Mouse (Mus musculus): ENCODE data around the gene Gm49450. TPM values are rescaled to one million over a fixed set of nuclear protein-coding genes. Genes with fewer than 3 reads are reported as not detected.

Gm49450 gene
- polyA plus RNA-seq, 1 experiment: 0.35 TPM

GRCm38 (mm10) chr15:98993093-98993793 is 39.9 kb upstream of the Gm49450 start:
- peaks cover 3% of the 10 kb centered on the region; the same call in 1 of the 2 replicates for H3K4me1 ChIP-seq (ENCODE audit: control insufficient read depth, insufficient read depth, low read length)
- TF ChIP-seq CTCF (IDR thresholded peaks at IDR 0.05; ENCODE audit: extremely low read depth, insufficient read depth, low read length) (peak; percentile 73), POLR2A (IDR thresholded peaks at IDR 0.05; ENCODE audit: extremely low read depth, insufficient read depth, low read length) (peak; percentile 70; the same call in 1 of the 2 replicates)
- H3K27ac ChIP-seq (ENCODE audit: insufficient read depth, low read length): peak overlapping the region; percentile 87
- peak overlapping the region; percentile 37 for H3K4me3 ChIP-seq (ENCODE audit: insufficient read depth, low read length)

- peak; percentile 93 for TF ChIP-seq POLR2A (IDR thresholded peaks at IDR 0.05; ENCODE audit: extremely low read depth, insufficient read depth, low read length)
- no peak for TF ChIP-seq CTCF (IDR thresholded peaks at IDR 0.05; ENCODE audit: extremely low read depth, insufficient read depth, low read length)
- peak overlapping the region; percentile 37 for H3K4me3 ChIP-seq (ENCODE audit: insufficient read depth, low read length)
- H3K4me1 ChIP-seq (ENCODE audit: control insufficient read depth, insufficient read depth, low read length): peaks cover 4% of the 10 kb centered on the region; the same call in 1 of the 2 replicates
- H3K27ac ChIP-seq (ENCODE audit: insufficient read depth, low read length): peak overlapping the region; percentile 58
These were observed 38.9 kb upstream of the Gm49450 start for GRCm38 (mm10) chr15:98992086-98992912.

- no peak overlapping the region for H3K4me3 ChIP-seq (ENCODE audit: insufficient read depth, low read length)
- TF ChIP-seq CTCF (IDR thresholded peaks at IDR 0.05; ENCODE audit: extremely low read depth, insufficient read depth, low read length): no peak
- TF ChIP-seq POLR2A (IDR thresholded peaks at IDR 0.05; ENCODE audit: extremely low read depth, insufficient read depth, low read length): no peak
- peak overlapping the region; percentile 39 for H3K27ac ChIP-seq (ENCODE audit: insufficient read depth, low read length)
- H3K4me1 ChIP-seq (ENCODE audit: control insufficient read depth, insufficient read depth, low read length): peaks cover 5% of the 10 kb centered on the region; the same call in 1 of the 2 replicates
These were observed 38.2 kb upstream of the Gm49450 start for GRCm38 (mm10) chr15:98991540-98992050.

GRCm38 (mm10) chr15:98990669-98991539 is 37.6 kb upstream of the Gm49450 start:
- peaks cover 5% of the 10 kb centered on the region; the same call in 1 of the 2 replicates for H3K4me1 ChIP-seq (ENCODE audit: control insufficient read depth, insufficient read depth, low read length)
- TF ChIP-seq CTCF (IDR thresholded peaks at IDR 0.05; ENCODE audit: extremely low read depth, insufficient read depth, low read length) (no peak), POLR2A (IDR thresholded peaks at IDR 0.05; ENCODE audit: extremely low read depth, insufficient read depth, low read length) (no peak)
- no peak overlapping the region for H3K4me3 ChIP-seq (ENCODE audit: insufficient read depth, low read length)
- peak overlapping the region; percentile 39 for H3K27ac ChIP-seq (ENCODE audit: insufficient read depth, low read length)

GRCm38 (mm10) chr15:98989701-98990430 is 36.5 kb upstream of the Gm49450 start:
- Histone ChIP-seq H3K27ac (ENCODE audit: insufficient read depth, low read length) (no peak overlapping the region), H3K4me3 (ENCODE audit: insufficient read depth, low read length) (no peak overlapping the region), H3K4me1 (ENCODE audit: control insufficient read depth, insufficient read depth, low read length) (peaks cover 5% of the 10 kb centered on the region; the same call in 1 of the 2 replicates)
- TF ChIP-seq POLR2A (IDR thresholded peaks at IDR 0.05; ENCODE audit: extremely low read depth, insufficient read depth, low read length) (no peak), CTCF (IDR thresholded peaks at IDR 0.05; ENCODE audit: extremely low read depth, insufficient read depth, low read length) (no peak)

GRCm38 (mm10) chr15:98988787-98989186 is 35.4 kb upstream of the Gm49450 start:
- H3K4me3 ChIP-seq (ENCODE audit: insufficient read depth, low read length): no peak overlapping the region
- no peak for TF ChIP-seq CTCF (IDR thresholded peaks at IDR 0.05; ENCODE audit: extremely low read depth, insufficient read depth, low read length)
- no peak for TF ChIP-seq POLR2A (IDR thresholded peaks at IDR 0.05; ENCODE audit: extremely low read depth, insufficient read depth, low read length)
- H3K4me1 ChIP-seq (ENCODE audit: control insufficient read depth, insufficient read depth, low read length): peaks cover 5% of the 10 kb centered on the region; the same call in 1 of the 2 replicates
- no peak overlapping the region for H3K27ac ChIP-seq (ENCODE audit: insufficient read depth, low read length)

- Histone ChIP-seq H3K4me3 (ENCODE audit: insufficient read depth, low read length) (no peak overlapping the region), H3K4me1 (ENCODE audit: control insufficient read depth, insufficient read depth, low read length) (peaks cover 9% of the 10 kb centered on the region; the same call in 1 of the 2 replicates), H3K27ac (ENCODE audit: insufficient read depth, low read length) (peak overlapping the region; percentile 61)
- TF ChIP-seq CTCF (IDR thresholded peaks at IDR 0.05; ENCODE audit: extremely low read depth, insufficient read depth, low read length): no peak
- no peak for TF ChIP-seq POLR2A (IDR thresholded peaks at IDR 0.05; ENCODE audit: extremely low read depth, insufficient read depth, low read length)
These were observed 34.4 kb upstream of the Gm49450 start for GRCm38 (mm10) chr15:98987661-98988181.

- peak overlapping the region; percentile 61 for H3K27ac ChIP-seq (ENCODE audit: insufficient read depth, low read length)
- H3K4me3 ChIP-seq (ENCODE audit: insufficient read depth, low read length): no peak overlapping the region
- H3K4me1 ChIP-seq (ENCODE audit: control insufficient read depth, insufficient read depth, low read length): peaks cover 9% of the 10 kb centered on the region; the same call in 1 of the 2 replicates
- no peak for TF ChIP-seq POLR2A (IDR thresholded peaks at IDR 0.05; ENCODE audit: extremely low read depth, insufficient read depth, low read length)
- TF ChIP-seq CTCF (IDR thresholded peaks at IDR 0.05; ENCODE audit: extremely low read depth, insufficient read depth, low read length): no peak
These were observed 33.8 kb upstream of the Gm49450 start for GRCm38 (mm10) chr15:98987077-98987630.
